In the genomic region with DNA sequence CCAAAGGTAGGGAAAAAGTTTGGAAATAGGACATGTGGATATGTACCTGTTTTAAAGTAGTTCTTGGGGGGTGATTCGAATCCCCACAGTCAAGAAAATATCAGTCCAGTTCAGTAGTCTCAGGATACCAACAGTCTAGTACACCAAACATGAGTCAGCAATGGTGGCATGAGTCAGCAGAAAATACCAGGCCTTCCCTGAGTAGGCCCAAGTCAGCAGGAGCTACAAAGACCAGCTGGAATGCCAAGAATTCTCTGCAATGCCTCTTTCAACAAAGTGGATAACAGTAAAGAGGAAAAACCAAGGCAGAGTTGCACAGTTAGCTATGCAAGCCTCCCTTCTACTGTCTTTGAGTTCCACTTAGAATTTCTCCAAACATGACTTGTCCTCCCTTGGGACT, we compare ENCODE assay signal across 12 mouse cellular contexts.
DNase-seq lines count a peak whose midpoint lies in the region; ATAC-seq and TF ChIP-seq lines count a peak whose summit lies in the region.
"Had no signal": no experiment of that assay in that cellular context is flagged by ENCODE, and none has a peak within 500 bp of the region (broad histone marks: within the 10 kb centered on the region; RNA-seq: fewer than 3 reads in every experiment).

No protein-coding gene starts in this region.

- no peaks in the 10 kb centered on the region for H3K4me1 ChIP-seq in liver, embryonic 12.5 days
- H3K4me1 ChIP-seq in liver, postnatal 0 days (ENCODE audit: insufficient read depth), result no peaks in the 10 kb centered on the region
- no peaks in the 10 kb centered on the region for H3K4me1 ChIP-seq in liver, embryonic 16.5 days (ENCODE audit: control insufficient read depth, low read depth, low read length)
- no peaks in the 10 kb centered on the region for H3K4me1 ChIP-seq in forebrain, embryonic 13.5 days
- H3K4me1 ChIP-seq: limb, embryonic 13.5 days had no signal

- H3K4me2 ChIP-seq in liver, embryonic 12.5 days, result no peak overlapping the region
- no peak overlapping the region for H3K4me2 ChIP-seq in liver, postnatal 0 days (ENCODE audit: low read depth, low read length)
- no peak overlapping the region for H3K4me2 ChIP-seq in liver, embryonic 16.5 days (ENCODE audit: low read depth, low read length)
- no peak overlapping the region for H3K4me2 ChIP-seq in forebrain, embryonic 13.5 days
- H3K4me2 ChIP-seq: limb, embryonic 13.5 days had no signal

- no peak overlapping the region for H3K9ac ChIP-seq in liver, embryonic 12.5 days
- H3K9ac ChIP-seq in liver, postnatal 0 days (replicated peaks), result no peak overlapping the region
- no peak overlapping the region for H3K9ac ChIP-seq in liver, embryonic 16.5 days (ENCODE audit: low read depth, low read length)
- H3K9ac ChIP-seq in forebrain, embryonic 13.5 days, result no peak overlapping the region
- H3K9ac ChIP-seq: limb, embryonic 13.5 days had no signal

- H3K9me3 ChIP-seq in liver, embryonic 12.5 days (replicated peaks), result no peaks in the 10 kb centered on the region
- no peaks in the 10 kb centered on the region for H3K9me3 ChIP-seq in liver, postnatal 0 days (ENCODE audit: low read length)
- H3K9me3 ChIP-seq in liver, embryonic 16.5 days (replicated peaks; ENCODE audit: control insufficient read depth, low read length), result no peaks in the 10 kb centered on the region
- H3K9me3 ChIP-seq in forebrain, embryonic 13.5 days (replicated peaks), result no peaks in the 10 kb centered on the region
- H3K9me3 ChIP-seq: limb, embryonic 13.5 days had no signal

- no peak for DNase-seq in liver, postnatal 0 days
- peak; percentile 16 for DNase-seq in MEL-GATA-1-ER (ENCODE audit: extremely low read depth, low read depth)
- peak; percentile 44 for DNase-seq in c-Kit-positive CD71-positive TER-119-positive erythroid progenitor cells, embryonic 14.5 days (ENCODE audit: low spot score)
- no peak for DNase-seq in cerebellum, postnatal 4 days (ENCODE audit: low spot score in 2 of 2)
- DNase-seq in layer of hippocampus, adult 11-12 months (ENCODE audit: low spot score), result no peak
- DNase-seq: heart, postnatal 14 days; kidney, adult 2 months had no signal

- peak; percentile 96 for ATAC-seq in liver, embryonic 12.5 days
- no peak for ATAC-seq in liver, postnatal 0 days
- ATAC-seq in liver, embryonic 16.5 days (ENCODE audit: low read depth), result peak; percentile 78
- no peak for ATAC-seq in forebrain, embryonic 13.5 days

- WGBS in liver, embryonic 12.5 days (ENCODE audit: insufficient replicate concordance), result 53% methylated on average over 1 of the region's 1 CpGs
- 52% methylated on average over 1 of the region's 1 CpGs for WGBS in liver, postnatal 0 days (ENCODE audit: insufficient replicate concordance)
- WGBS in liver, embryonic 16.5 days (ENCODE audit: insufficient replicate concordance), result 39% methylated on average over 1 of the region's 1 CpGs
- WGBS in forebrain, embryonic 13.5 days, result 76% methylated on average over 1 of the region's 1 CpGs

- no peak for TF ChIP-seq CTCF in liver, postnatal 0 days (IDR thresholded peaks at IDR 0.05; ENCODE audit: low read depth)

- H3K4me3 ChIP-seq in liver, embryonic 12.5 days, result no peak overlapping the region
- H3K4me3 ChIP-seq in liver, postnatal 0 days (ENCODE audit: low read depth, low read length), result no peak overlapping the region
- H3K4me3 ChIP-seq in liver, embryonic 16.5 days (ENCODE audit: low read depth, low read length), result no peak overlapping the region
- H3K4me3 ChIP-seq in forebrain, embryonic 13.5 days, result no peak overlapping the region
- H3K4me3 ChIP-seq: erythroblast, embryonic 14.5 days; limb, embryonic 13.5 days had no signal

- H3K27me3 ChIP-seq in liver, embryonic 12.5 days (replicated peaks), result no peaks in the 10 kb centered on the region
- no peaks in the 10 kb centered on the region for H3K27me3 ChIP-seq in liver, postnatal 0 days (ENCODE audit: insufficient read depth, low read length)
- H3K27me3 ChIP-seq in liver, embryonic 16.5 days (ENCODE audit: control insufficient read depth, insufficient read depth, low read depth, low read length), result no peaks in the 10 kb centered on the region
- H3K27me3 ChIP-seq in forebrain, embryonic 13.5 days, result no peaks in the 10 kb centered on the region
- H3K27me3 ChIP-seq: limb, embryonic 13.5 days had no signal

- no peak for TF ChIP-seq EP300 in liver, postnatal 0 days (IDR thresholded peaks at IDR 0.05; ENCODE audit: low read depth)

- no peak overlapping the region for H3K27ac ChIP-seq in liver, embryonic 12.5 days
- H3K27ac ChIP-seq in liver, postnatal 0 days (ENCODE audit: low read depth), result no peak overlapping the region
- no peak overlapping the region for H3K27ac ChIP-seq in liver, embryonic 16.5 days (ENCODE audit: low read length)
- H3K27ac ChIP-seq in forebrain, embryonic 13.5 days, result no peak overlapping the region
- H3K27ac ChIP-seq: limb, embryonic 13.5 days had no signal

- no peaks in the 10 kb centered on the region for H3K36me3 ChIP-seq in liver, embryonic 12.5 days
- no peaks in the 10 kb centered on the region for H3K36me3 ChIP-seq in liver, postnatal 0 days (replicated peaks; ENCODE audit: insufficient read depth, low read length)
- H3K36me3 ChIP-seq in liver, embryonic 16.5 days (ENCODE audit: control insufficient read depth, insufficient read depth), result no peaks in the 10 kb centered on the region
- no peaks in the 10 kb centered on the region for H3K36me3 ChIP-seq in forebrain, embryonic 13.5 days (ENCODE audit: poor library complexity, severe bottlenecking)
- H3K36me3 ChIP-seq: limb, embryonic 13.5 days had no signal

Comparison
In these comparisons a context has a peak if more than half of its experiments do, and no peak if none do; other contexts are left out.
1. ATAC-seq: peak in liver, embryonic 12.5 days (single experiment) and liver, embryonic 16.5 days (single experiment); none in liver, postnatal 0 days (single experiment) and forebrain, embryonic 13.5 days (single experiment).
2. DNase-seq: peak in MEL-GATA-1-ER (single experiment) and c-Kit-positive CD71-positive TER-119-positive erythroid progenitor cells, embryonic 14.5 days (single experiment); none in liver, postnatal 0 days (single experiment), cerebellum, postnatal 4 days (0 of 2) and layer of hippocampus, adult 11-12 months (single experiment).